In genomic region chr8:11510971-11511370, GRCm38 (mm10) we compare ENCODE assay signal across 27 mouse cellular contexts. TPM values are rescaled to one million over a fixed set of nuclear protein-coding genes. Genes with fewer than 3 reads are reported as not detected.
A peak's percentile ranks its signal among the peaks of the same experiment; 100 is the strongest.
DNase-seq lines count a peak whose midpoint lies in the region; ATAC-seq and TF ChIP-seq lines count a peak whose summit lies in the region.
"Had no signal": no experiment of that assay in that cellular context is flagged by ENCODE, and none has a peak within 500 bp of the region (broad histone marks: within the 10 kb centered on the region; RNA-seq: fewer than 3 reads in every experiment).

No protein-coding gene starts in this region.

- no peak overlapping the region for H3K4me3 ChIP-seq in heart, embryonic 14.5 days (ENCODE audit: control insufficient read depth in 1 of 2, insufficient read depth in 1 of 2, low read depth in 1 of 2, low read length in 2 of 2)
- no peak overlapping the region for H3K4me3 ChIP-seq in heart, postnatal 0 days (ENCODE audit: low read depth, low read length)
- H3K4me3 ChIP-seq in midbrain, embryonic 11.5 days (ENCODE audit: low read depth, low read length), result no peak overlapping the region
- no peak overlapping the region for H3K4me3 ChIP-seq in midbrain, embryonic 13.5 days (replicated peaks)
- H3K4me3 ChIP-seq: forebrain, embryonic 10.5 days; forebrain, embryonic 13.5 days; gastrocnemius, adult 2 months; heart, embryonic 13.5 days had no signal

- no peak for TF ChIP-seq CTCF in heart, postnatal 0 days (IDR thresholded peaks at IDR 0.05; ENCODE audit: low read depth)

- no peak overlapping the region for H3K9ac ChIP-seq in heart, embryonic 14.5 days (ENCODE audit: low read length)
- H3K9ac ChIP-seq in heart, postnatal 0 days (replicated peaks; ENCODE audit: low read depth, low read length), result no peak overlapping the region
- H3K9ac ChIP-seq in midbrain, embryonic 11.5 days (ENCODE audit: low read length), result no peak overlapping the region
- no peak overlapping the region for H3K9ac ChIP-seq in midbrain, embryonic 13.5 days (replicated peaks)
- H3K9ac ChIP-seq: forebrain, embryonic 13.5 days; heart, embryonic 13.5 days; hindbrain, embryonic 14.5 days had no signal

- H3K9me3 ChIP-seq in heart, embryonic 14.5 days (ENCODE audit: control insufficient read depth, low read length), result no peaks in the 10 kb centered on the region
- H3K9me3 ChIP-seq in heart, postnatal 0 days (replicated peaks; ENCODE audit: control insufficient read depth, low read length), result no peaks in the 10 kb centered on the region
- H3K9me3 ChIP-seq in midbrain, embryonic 11.5 days (ENCODE audit: control insufficient read depth, low read length), result no peaks in the 10 kb centered on the region
- no peaks in the 10 kb centered on the region for H3K9me3 ChIP-seq in midbrain, embryonic 13.5 days
- H3K9me3 ChIP-seq: forebrain, embryonic 10.5 days; forebrain, embryonic 13.5 days; heart, embryonic 13.5 days had no signal

- intact Hi-C loops in heart, postnatal 25 days (cut with DNase I), result no loop called here

- H3K4me2 ChIP-seq in heart, embryonic 14.5 days (ENCODE audit: low read length), result no peak overlapping the region
- H3K4me2 ChIP-seq in heart, postnatal 0 days (ENCODE audit: low read depth, low read length), result no peak overlapping the region
- H3K4me2 ChIP-seq in midbrain, embryonic 11.5 days, result no peak overlapping the region
- H3K4me2 ChIP-seq in midbrain, embryonic 13.5 days (replicated peaks), result no peak overlapping the region
- H3K4me2 ChIP-seq: forebrain, embryonic 13.5 days; heart, embryonic 13.5 days; hindbrain, embryonic 14.5 days had no signal

- H3K4me1 ChIP-seq in heart, embryonic 14.5 days (ENCODE audit: control insufficient read depth in 2 of 2, insufficient read depth in 2 of 2, low read length in 2 of 2), result peaks cover 0 to 7% of the 10 kb centered on the region in 2 experiments; a peak in 1 of 4 replicates
- no peaks in the 10 kb centered on the region for H3K4me1 ChIP-seq in heart, postnatal 0 days (ENCODE audit: control insufficient read depth, insufficient read depth)
- H3K4me1 ChIP-seq in midbrain, embryonic 11.5 days (ENCODE audit: control insufficient read depth, insufficient read depth, low read length), result no peaks in the 10 kb centered on the region
- no peaks in the 10 kb centered on the region for H3K4me1 ChIP-seq in midbrain, embryonic 13.5 days (replicated peaks)
- H3K4me1 ChIP-seq: forebrain, embryonic 10.5 days; forebrain, embryonic 13.5 days had no signal

- peaks cover 97% of the 10 kb centered on the region for H3K36me3 ChIP-seq in heart, embryonic 14.5 days (ENCODE audit: control insufficient read depth, insufficient read depth, low read length)
- H3K36me3 ChIP-seq in heart, postnatal 0 days (replicated peaks; ENCODE audit: control insufficient read depth, insufficient read depth, low read length), result peaks cover 78% of the 10 kb centered on the region
- peaks cover 44% of the 10 kb centered on the region; the same call in 1 of the 2 replicates for H3K36me3 ChIP-seq in midbrain, embryonic 11.5 days (ENCODE audit: control insufficient read depth, insufficient read depth, low read length)
- H3K36me3 ChIP-seq in midbrain, embryonic 13.5 days, result peaks cover 98% of the 10 kb centered on the region

- H3K27me3 ChIP-seq in heart, embryonic 14.5 days (ENCODE audit: control insufficient read depth, insufficient read depth, low read length), result no peaks in the 10 kb centered on the region
- H3K27me3 ChIP-seq in heart, postnatal 0 days (ENCODE audit: control insufficient read depth, insufficient read depth, low read length), result no peaks in the 10 kb centered on the region
- H3K27me3 ChIP-seq in midbrain, embryonic 11.5 days (ENCODE audit: control insufficient read depth, insufficient read depth, low read length), result no peaks in the 10 kb centered on the region
- no peaks in the 10 kb centered on the region for H3K27me3 ChIP-seq in midbrain, embryonic 13.5 days
- H3K27me3 ChIP-seq: forebrain, embryonic 13.5 days; heart, embryonic 13.5 days had no signal

- DNase-seq in heart, postnatal 25 days (ENCODE audit: low spot score), result no peak
- DNase-seq in heart, postnatal 0 days (ENCODE audit: low spot score), result peak; percentile 25
- no peak for DNase-seq in heart, adult 11 months
- DNase-seq in midbrain, embryonic 11.5 days (ENCODE audit: low spot score, missing footprints), result peak; percentile 8
- DNase-seq in brain, adult 2 months (ENCODE audit: low read depth, low spot score), result peak; percentile 38
- DNase-seq in lung, adult 18-20 months, result no peak
- DNase-seq: adrenal gland, adult 2 months; adrenal gland, postnatal 14 days; cerebellum, adult 11-12 months; cerebellum, adult 8-10 months; cerebellum, postnatal 10 days; cerebellum, postnatal 36 days; embryo, embryonic 11 days; gastrocnemius, adult 2 months; gastrocnemius, postnatal 14 days; heart, adult 18-20 months; heart, postnatal 4 days had no signal

- 59% methylated on average over 5 of the region's 5 CpGs for WGBS in heart, embryonic 14.5 days
- 44% methylated on average over 5 of the region's 5 CpGs for WGBS in heart, postnatal 0 days
- 89% methylated on average over 5 of the region's 5 CpGs for WGBS in midbrain, embryonic 11.5 days
- 89% methylated on average over 5 of the region's 5 CpGs for WGBS in midbrain, embryonic 13.5 days

- no peak overlapping the region for H3K27ac ChIP-seq in heart, embryonic 14.5 days (replicated peaks in 1 of 2; ENCODE audit: control insufficient read depth in 1 of 2, insufficient read depth in 1 of 2, low read depth in 2 of 2, low read length in 2 of 2)
- no peak overlapping the region for H3K27ac ChIP-seq in heart, postnatal 0 days (ENCODE audit: low read depth)
- H3K27ac ChIP-seq in midbrain, embryonic 11.5 days (ENCODE audit: low read depth, low read length), result no peak overlapping the region
- H3K27ac ChIP-seq in midbrain, embryonic 13.5 days, result no peak overlapping the region
- H3K27ac ChIP-seq: forebrain, embryonic 10.5 days; forebrain, embryonic 13.5 days; gastrocnemius, adult 2 months; heart, embryonic 13.5 days; hindbrain, embryonic 14.5 days; hindbrain, postnatal 0 days had no signal

- 0 out of 2 replicates have a peak, but pooled peaks have one; percentile 22 for ATAC-seq in heart, embryonic 14.5 days (ENCODE audit: insufficient number of reproducible peaks, insufficient read depth, low FRiP score, low read depth)
- peak; percentile 73 for ATAC-seq in heart, postnatal 0 days (ENCODE audit: insufficient read depth, low read depth)
- no peak for ATAC-seq in midbrain, embryonic 11.5 days (ENCODE audit: low FRiP score)
- no peak for ATAC-seq in midbrain, embryonic 13.5 days
- ATAC-seq: forebrain, embryonic 13.5 days; forebrain, embryonic 16.5 days; hindbrain, postnatal 0 days; inflammation-experienced regulatory T-cells, adult 6 months; intestine, embryonic 16.5 days had no signal

- TF ChIP-seq EP300 in heart, postnatal 0 days (IDR thresholded peaks at IDR 0.05; ENCODE audit: low read depth), result no peak

RNA-seq across cellular contexts. Expression of gene Naxd, which starts 13.7 kb away (rescaled TPM):
- 74.5 and 82.8 TPM in 2 replicates for polyA plus RNA-seq in heart, embryonic 14.5 days (2014; fragmentation: Nextera tagmentation; extraction: Ambion mirVana)
- 10 to 100 TPM; 32.7 to 36.8 TPM for total RNA-seq in heart, postnatal 25 days (2021)
- total RNA-seq in heart, postnatal 0 days (2014; rRNA removed; ENCODE audit: low replicate concordance), result 71.3 and 71.6 TPM in 2 replicates
- polyA plus RNA-seq in heart, postnatal 0 days (2015; fragmentation: Nextera tagmentation; extraction: Ambion mirVana), result 62.7 and 66.3 TPM in 2 replicates
- 94.2 and 94.8 TPM in 2 replicates for polyA plus RNA-seq in midbrain, embryonic 11.5 days (2014; fragmentation: Nextera tagmentation; extraction: Ambion mirVana)
- polyA plus RNA-seq in midbrain, embryonic 13.5 days (2015; fragmentation: Nextera tagmentation; extraction: Ambion mirVana), result 151 and 158 TPM in 2 replicates

RNA-seq across cellular contexts. Expression of gene Rab20, which starts 32.5 kb away (rescaled TPM):
- polyA plus RNA-seq in heart, embryonic 14.5 days (2014; fragmentation: Nextera tagmentation; extraction: Ambion mirVana), result 39.3 and 39.7 TPM in 2 replicates
- 10 to 100 TPM; 24.3 to 27.3 TPM for total RNA-seq in heart, postnatal 25 days (2021)
- total RNA-seq in heart, postnatal 0 days (2014; rRNA removed; ENCODE audit: low replicate concordance), result 84.5 and 121 TPM in 2 replicates
- 52.0 and 56.1 TPM in 2 replicates for polyA plus RNA-seq in heart, postnatal 0 days (2015; fragmentation: Nextera tagmentation; extraction: Ambion mirVana)
- 0.63 and 0.65 TPM in 2 replicates for polyA plus RNA-seq in midbrain, embryonic 11.5 days (2014; fragmentation: Nextera tagmentation; extraction: Ambion mirVana)
- polyA plus RNA-seq in midbrain, embryonic 13.5 days (2015; fragmentation: Nextera tagmentation; extraction: Ambion mirVana), result 0.28 and 0.36 TPM in 2 replicates

RNA-seq across cellular contexts. Expression of gene Cars2, which starts 39.6 kb away (rescaled TPM):
- polyA plus RNA-seq in heart, embryonic 14.5 days (2014; fragmentation: Nextera tagmentation; extraction: Ambion mirVana), result 27.9 and 31.1 TPM in 2 replicates
- 10 to 100 TPM; 43.5 to 48.1 TPM for total RNA-seq in heart, postnatal 25 days (2021)
- 40.1 and 53.5 TPM in 2 replicates for total RNA-seq in heart, postnatal 0 days (2014; rRNA removed; ENCODE audit: low replicate concordance)
- polyA plus RNA-seq in heart, postnatal 0 days (2015; fragmentation: Nextera tagmentation; extraction: Ambion mirVana), result 21.2 and 21.5 TPM in 2 replicates
- polyA plus RNA-seq in midbrain, embryonic 11.5 days (2014; fragmentation: Nextera tagmentation; extraction: Ambion mirVana), result 17.8 and 20.3 TPM in 2 replicates
- 21.0 and 23.8 TPM in 2 replicates for polyA plus RNA-seq in midbrain, embryonic 13.5 days (2015; fragmentation: Nextera tagmentation; extraction: Ambion mirVana)

RNA-seq across cellular contexts. Expression of gene Ing1, which starts 44.4 kb away (rescaled TPM):
- polyA plus RNA-seq in heart, embryonic 14.5 days (2014; fragmentation: Nextera tagmentation; extraction: Ambion mirVana), result 25.7 and 26.6 TPM in 2 replicates
- 10 to 100 TPM; 22.7 TPM for total RNA-seq in heart, postnatal 25 days (2021)
- 17.6 and 18.7 TPM in 2 replicates for total RNA-seq in heart, postnatal 0 days (2014; rRNA removed; ENCODE audit: low replicate concordance)
- polyA plus RNA-seq in heart, postnatal 0 days (2015; fragmentation: Nextera tagmentation; extraction: Ambion mirVana), result 22.3 and 22.5 TPM in 2 replicates
- 46.9 and 48.1 TPM in 2 replicates for polyA plus RNA-seq in midbrain, embryonic 11.5 days (2014; fragmentation: Nextera tagmentation; extraction: Ambion mirVana)
- polyA plus RNA-seq in midbrain, embryonic 13.5 days (2015; fragmentation: Nextera tagmentation; extraction: Ambion mirVana), result 46.1 and 46.7 TPM in 2 replicates

Comparison
In these comparisons a context has a peak if more than half of its experiments do, and no peak if none do; other contexts are left out.
1. DNase-seq: peak in heart, postnatal 0 days (single experiment), midbrain, embryonic 11.5 days (single experiment) and brain, adult 2 months (single experiment); none in heart, postnatal 25 days (single experiment), heart, adult 11 months (single experiment) and lung, adult 18-20 months (0 of 2).
2. ATAC-seq: peak in heart, embryonic 14.5 days (single experiment) and heart, postnatal 0 days (single experiment); none in midbrain, embryonic 11.5 days (single experiment) and midbrain, embryonic 13.5 days (single experiment).
3. RNA of gene Rab20, which starts 32.5 kb away (polyA plus RNA-seq): 52.0 to 56.1 TPM in heart, postnatal 0 days and 39.3 to 39.7 TPM in heart, embryonic 14.5 days; 0.63 to 0.65 TPM in midbrain, embryonic 11.5 days and 0.28 to 0.36 TPM in midbrain, embryonic 13.5 days; every median in the first group is over 10 times any median in the second.